Mouse (Mus musculus): ENCODE results near the gene Fam189a2. TPM values are rescaled to one million over a fixed set of nuclear protein-coding genes. Genes with fewer than 3 reads are reported as not detected.

Gene Fam189a2
- polyA plus RNA-seq, 1 experiment from 2014 or later: 2.9 TPM

DNA sequence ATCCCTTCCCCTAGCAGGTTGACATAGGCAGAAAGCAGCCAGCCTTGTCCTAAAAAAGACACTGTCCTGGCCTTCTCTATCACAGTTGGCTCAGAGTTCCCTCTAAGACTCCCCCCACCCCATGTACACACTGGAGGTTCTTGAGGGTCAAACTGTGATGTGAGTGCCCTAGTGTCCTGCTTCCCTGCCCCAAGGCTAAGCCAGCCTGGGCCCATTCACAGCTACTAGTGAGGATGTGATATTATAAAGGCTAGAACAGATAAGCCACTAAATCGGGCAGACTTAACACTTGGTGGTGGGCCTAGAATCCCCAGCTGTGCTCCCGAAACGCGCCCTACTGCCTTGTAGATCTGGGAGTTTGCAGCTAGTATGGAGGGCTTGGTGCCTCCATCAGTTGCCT is 84.1 kb downstream of the Fam189a2 start:
- TF ChIP-seq CTCF (IDR thresholded peaks at IDR 0.05; ENCODE audit: low read depth): no peak
- Histone ChIP-seq H3K4me2 (replicated peaks; ENCODE audit: low read depth) (no peak overlapping the region), H3K4me3 (ENCODE audit: low read depth, low read length) (no peak overlapping the region), H3K36me3 (ENCODE audit: control insufficient read depth, insufficient read depth) (no peaks in the 10 kb centered on the region), H3K9me3 (ENCODE audit: control insufficient read depth) (no peaks in the 10 kb centered on the region), H3K4me1 (replicated peaks; ENCODE audit: control insufficient read depth, insufficient read depth, low read length) (no peaks in the 10 kb centered on the region), H3K9ac (ENCODE audit: low read depth, low read length) (no peak overlapping the region), H3K27me3 (replicated peaks; ENCODE audit: control insufficient read depth, insufficient read depth, low read length) (no peaks in the 10 kb centered on the region), H3K27ac (ENCODE audit: low read depth, low read length) (no peak overlapping the region)
- 77% methylated on average over 4 of the region's 4 CpGs for WGBS
- no peak for ATAC-seq

DNA sequence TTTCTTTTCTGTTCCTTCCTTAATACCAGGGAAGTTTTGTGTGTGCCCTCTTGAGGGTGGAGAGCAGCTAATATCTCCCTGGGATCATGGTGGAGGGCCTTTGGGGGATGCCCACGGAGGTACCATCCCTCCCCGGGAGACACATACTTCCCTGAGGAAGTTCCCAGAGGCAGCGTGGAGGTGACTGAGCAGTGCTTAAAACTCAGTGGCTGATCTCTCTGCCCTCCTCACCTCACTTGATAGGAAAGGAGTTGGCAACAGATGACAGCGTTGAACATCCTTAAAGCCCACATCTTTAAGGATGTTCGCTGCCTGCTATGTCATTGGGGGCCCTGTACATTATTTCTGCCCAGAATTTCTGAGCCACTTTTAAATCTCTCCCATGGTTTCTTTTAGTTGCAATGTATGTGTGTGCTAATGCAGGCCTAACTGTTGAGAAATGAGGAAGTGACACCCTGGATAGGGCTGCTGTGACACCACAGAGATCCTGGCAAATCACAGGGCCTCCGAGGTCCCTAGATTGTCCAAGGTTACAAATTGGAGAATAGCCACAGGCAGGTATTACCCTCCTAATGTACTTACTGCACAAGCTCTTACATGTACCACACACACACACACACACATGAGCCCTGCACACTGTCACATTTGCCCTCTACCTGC is 84.7 kb downstream of the Fam189a2 start:
- no peaks in the 10 kb centered on the region for H3K9me3 ChIP-seq (ENCODE audit: control insufficient read depth)
- no peak overlapping the region for H3K4me2 ChIP-seq (replicated peaks; ENCODE audit: low read depth)
- no peak overlapping the region for H3K9ac ChIP-seq (ENCODE audit: low read depth, low read length)
- TF ChIP-seq CTCF (IDR thresholded peaks at IDR 0.05; ENCODE audit: low read depth): no peak
- WGBS: 82% methylated on average over 6 of the region's 6 CpGs
- no peaks in the 10 kb centered on the region for H3K4me1 ChIP-seq (replicated peaks; ENCODE audit: control insufficient read depth, insufficient read depth, low read length)
- H3K36me3 ChIP-seq (ENCODE audit: control insufficient read depth, insufficient read depth): no peaks in the 10 kb centered on the region
- no peak for ATAC-seq
- H3K27ac ChIP-seq (ENCODE audit: low read depth, low read length): no peak overlapping the region
- H3K27me3 ChIP-seq (replicated peaks; ENCODE audit: control insufficient read depth, insufficient read depth, low read length): no peaks in the 10 kb centered on the region
- no peak overlapping the region for H3K4me3 ChIP-seq (ENCODE audit: low read depth, low read length)

GRCm38 (mm10) chr19:23942886-23943285 is 87.9 kb downstream of the Fam189a2 start:
- Histone ChIP-seq H3K27me3 (replicated peaks; ENCODE audit: control insufficient read depth, insufficient read depth, low read length) (no peaks in the 10 kb centered on the region), H3K27ac (ENCODE audit: low read depth, low read length) (no peak overlapping the region), H3K4me1 (replicated peaks; ENCODE audit: control insufficient read depth, insufficient read depth, low read length) (no peaks in the 10 kb centered on the region), H3K36me3 (ENCODE audit: control insufficient read depth, insufficient read depth) (no peaks in the 10 kb centered on the region), H3K4me3 (ENCODE audit: low read depth, low read length) (no peak overlapping the region), H3K9me3 (ENCODE audit: control insufficient read depth) (no peaks in the 10 kb centered on the region), H3K4me2 (replicated peaks; ENCODE audit: low read depth) (no peak overlapping the region), H3K9ac (ENCODE audit: low read depth, low read length) (no peak overlapping the region)
- no peak for TF ChIP-seq CTCF (IDR thresholded peaks at IDR 0.05; ENCODE audit: low read depth)
- no peak for ATAC-seq
- 88% methylated on average over 7 of the region's 7 CpGs for WGBS

GRCm38 (mm10) chr19:23941422-23941949 is 89.3 kb downstream of the Fam189a2 start:
- no peak for ATAC-seq
- 84% methylated on average over 12 of the region's 12 CpGs for WGBS
- H3K4me1 ChIP-seq (replicated peaks; ENCODE audit: control insufficient read depth, insufficient read depth, low read length): no peaks in the 10 kb centered on the region
- H3K4me3 ChIP-seq (ENCODE audit: low read depth, low read length): no peak overlapping the region
- no peaks in the 10 kb centered on the region for H3K27me3 ChIP-seq (replicated peaks; ENCODE audit: control insufficient read depth, insufficient read depth, low read length)
- TF ChIP-seq CTCF (IDR thresholded peaks at IDR 0.05; ENCODE audit: low read depth): no peak
- no peak overlapping the region for H3K27ac ChIP-seq (ENCODE audit: low read depth, low read length)
- no peak overlapping the region for H3K4me2 ChIP-seq (replicated peaks; ENCODE audit: low read depth)
- H3K36me3 ChIP-seq (ENCODE audit: control insufficient read depth, insufficient read depth): no peaks in the 10 kb centered on the region
- no peaks in the 10 kb centered on the region for H3K9me3 ChIP-seq (ENCODE audit: control insufficient read depth)
- H3K9ac ChIP-seq (ENCODE audit: low read depth, low read length): no peak overlapping the region

GRCm38 (mm10) chr19:23930826-23931225 is 100.0 kb downstream of the Fam189a2 start:
- no peak for TF ChIP-seq CTCF (IDR thresholded peaks at IDR 0.05; ENCODE audit: low read depth)
- H3K27ac ChIP-seq (ENCODE audit: low read depth, low read length): no peak overlapping the region
- no peak overlapping the region for H3K4me2 ChIP-seq (replicated peaks; ENCODE audit: low read depth)
- H3K27me3 ChIP-seq (replicated peaks; ENCODE audit: control insufficient read depth, insufficient read depth, low read length): no peaks in the 10 kb centered on the region
- H3K4me1 ChIP-seq (replicated peaks; ENCODE audit: control insufficient read depth, insufficient read depth, low read length): no peaks in the 10 kb centered on the region
- WGBS: 91% methylated on average over 5 of the region's 5 CpGs
- no peak for ATAC-seq
- H3K9ac ChIP-seq (ENCODE audit: low read depth, low read length): no peak overlapping the region
- H3K4me3 ChIP-seq (ENCODE audit: low read depth, low read length): no peak overlapping the region
- H3K36me3 ChIP-seq (ENCODE audit: control insufficient read depth, insufficient read depth): no peaks in the 10 kb centered on the region
- no peaks in the 10 kb centered on the region for H3K9me3 ChIP-seq (ENCODE audit: control insufficient read depth)

- Histone ChIP-seq H3K36me3 (ENCODE audit: control insufficient read depth, insufficient read depth) (no peaks in the 10 kb centered on the region), H3K4me1 (replicated peaks; ENCODE audit: control insufficient read depth, insufficient read depth, low read length) (no peaks in the 10 kb centered on the region), H3K4me3 (ENCODE audit: low read depth, low read length) (no peak overlapping the region), H3K9ac (ENCODE audit: low read depth, low read length) (no peak overlapping the region), H3K9me3 (ENCODE audit: control insufficient read depth) (no peaks in the 10 kb centered on the region), H3K27ac (ENCODE audit: low read depth, low read length) (no peak overlapping the region), H3K27me3 (replicated peaks; ENCODE audit: control insufficient read depth, insufficient read depth, low read length) (no peaks in the 10 kb centered on the region), H3K4me2 (replicated peaks; ENCODE audit: low read depth) (no peak overlapping the region)
- 91% methylated on average over 5 of the region's 5 CpGs for WGBS
- ATAC-seq: no peak
- no peak for TF ChIP-seq CTCF (IDR thresholded peaks at IDR 0.05; ENCODE audit: low read depth)
Observed at GRCm38 (mm10) chr19:23925541-23925940, 105.3 kb downstream of the Fam189a2 start.

Data from intestine, postnatal 0 days (tissue).